Mouse (Mus musculus) frontal cortex, adult 2 months (tissue): ENCODE results near the gene Rtn3. TPM values are rescaled to one million over a fixed set of nuclear protein-coding genes. Genes with fewer than 3 reads are reported as not detected.
"Not testable (repeated sequence)": the region's sequence is repeated elsewhere in the genome, so short reads cannot be mapped to it uniquely, and the experiment has no call there.

ENCODE experiments used
- DNase-seq, 2 experiments: peaks; one replicate each; pipeline ENCODE4 v3.0.0; 2022; ENCODE audit warnings: low spot score in 1 of 2; ENCODE audit errors: extremely low spot score in 1 of 2
- polyA plus RNA-seq: library from polyadenylated mRNA; depleted of rRNA; stranded (reverse); fragments of >200 nt; gene quantifications from 2 replicates; pipeline ENCODE4 v1.2.3, GENCODE M21; 2012; rRNA removed

The Rtn3 gene
- 724 and 734 TPM in 2 replicates for polyA plus RNA-seq

GRCm38 (mm10) chr19:7482599-7483511 is at the start of gene Rtn3:
TSS of gene Rtn3 (minus strand) at chr19:7483281.
- peak; percentile 91 to 98 for DNase-seq

- DNase-seq = peak in 1 of 2 experiments; percentile 42
Measured at GRCm38 (mm10) chr19:7531906-7532305, 48.8 kb upstream of the Rtn3 start.

GRCm38 (mm10) chr19:7528639-7529428 is 45.8 kb upstream of the Rtn3 start:
- peak; percentile 33 to 77 for DNase-seq

GRCm38 (mm10) chr19:7524879-7525278 is 41.8 kb upstream of the Rtn3 start:
- DNase-seq = no peak

GRCm38 (mm10) chr19:7523781-7524180 is 40.7 kb upstream of the Rtn3 start:
- no peak for DNase-seq

- no peak for DNase-seq
Measured at GRCm38 (mm10) chr19:7523292-7523691, 40.2 kb upstream of the Rtn3 start.

GRCm38 (mm10) chr19:7522856-7523255 is 39.8 kb upstream of the Rtn3 start:
- DNase-seq = no peak

GRCm38 (mm10) chr19:7521619-7522018 is 38.5 kb upstream of the Rtn3 start:
- DNase-seq = no peak

GRCm38 (mm10) chr19:7516437-7516836 is 33.4 kb upstream of the Rtn3 start:
- no peak for DNase-seq

- DNase-seq = no peak
Measured at GRCm38 (mm10) chr19:7508026-7508425, 24.9 kb upstream of the Rtn3 start.

GRCm38 (mm10) chr19:7506321-7506720 is 23.2 kb upstream of the Rtn3 start:
- no peak for DNase-seq

- DNase-seq = no peak
Measured at GRCm38 (mm10) chr19:7502432-7502831, 19.4 kb upstream of the Rtn3 start.

GRCm38 (mm10) chr19:7500701-7501100 is 17.6 kb upstream of the Rtn3 start:
- DNase-seq = no peak

GRCm38 (mm10) chr19:7498816-7499215 is 15.7 kb upstream of the Rtn3 start:
- DNase-seq = no peak

- DNase-seq = not testable (repeated sequence)
Measured at GRCm38 (mm10) chr19:7496070-7496469, 13.0 kb upstream of the Rtn3 start.

GRCm38 (mm10) chr19:7495221-7496038 is 12.3 kb upstream of the Rtn3 start:
- DNase-seq = no peak

- peak; percentile 97 to 98 for DNase-seq
Measured at GRCm38 (mm10) chr19:7494187-7495015, 11.3 kb upstream of the Rtn3 start.

- no peak for DNase-seq
Measured at GRCm38 (mm10) chr19:7493352-7494186, 10.5 kb upstream of the Rtn3 start, which contains the start of gene Atl3. TSS of gene Atl3 (plus strand) at chr19:7494040.

GRCm38 (mm10) chr19:7492682-7493081 is 9.6 kb upstream of the Rtn3 start:
- DNase-seq = no peak
